Mouse (Mus musculus) adrenal gland, postnatal 10 days (tissue): ENCODE data around the gene Rai14. TPM values are rescaled to one million over a fixed set of nuclear protein-coding genes. Genes with fewer than 3 reads are reported as not detected.

ENCODE experiments used
- DNase-seq: peaks from one replicate; pipeline ENCODE4 v3.0.0; 2021; ENCODE audit warnings: mixed read lengths
- total RNA-seq, 2 experiments: library from RNA; stranded (reverse); gene quantifications; 2 replicates each; pipeline ENCODE4 v1.2.3; 2021

Gene Rai14
- total RNA-seq, 2 experiments from 2014 or later, result 18.7 to 21.0 TPM

- no peak for DNase-seq
Observed at GRCm38 (mm10) chr15:10531352-10531751, 183.1 kb downstream of the Rai14 start.

- DNase-seq, result no peak
Observed at GRCm38 (mm10) chr15:10525896-10526295, 188.5 kb downstream of the Rai14 start.

Other genes with a start within 250 kb of the Rai14 start
- gene Dnajc21, start 244.1 kb downstream of the Rai14 start, total RNA-seq, result 10 to 100 TPM; 27.1 to 39.7 TPM
- 10 to 100 TPM; 40.2 to 56.0 TPM for gene Brix1, start 228.7 kb downstream of the Rai14 start, total RNA-seq
- 10 to 100 TPM in 1 of 2 experiments, 1 to 10 TPM in 1; 9.3 to 13.4 TPM for gene Rad1, start 228.6 kb downstream of the Rai14 start, total RNA-seq
- not detected for gene Ttc23l, start 156.0 kb downstream of the Rai14 start, total RNA-seq
- 1 to 10 TPM; 6.1 to 6.7 TPM for gene C1qtnf3, start 237.7 kb upstream of the Rai14 start, total RNA-seq